Mouse (Mus musculus) layer of hippocampus, postnatal 36 days (tissue): ENCODE results near the gene Col6a3. TPM values are rescaled to one million over a fixed set of nuclear protein-coding genes. Genes with fewer than 3 reads are reported as not detected.

ENCODE experiments used
- DNase-seq, 2 experiments: peaks; one replicate each; pipeline ENCODE4 v3.0.0; 2022
- total RNA-seq, 2 experiments: library from RNA; stranded (reverse); gene quantifications; 2 replicates each; pipeline ENCODE4 v1.2.3; 2021

The Col6a3 gene
- total RNA-seq, 2 experiments from 2014 or later: 3.7 to 4.3 TPM

DNA sequence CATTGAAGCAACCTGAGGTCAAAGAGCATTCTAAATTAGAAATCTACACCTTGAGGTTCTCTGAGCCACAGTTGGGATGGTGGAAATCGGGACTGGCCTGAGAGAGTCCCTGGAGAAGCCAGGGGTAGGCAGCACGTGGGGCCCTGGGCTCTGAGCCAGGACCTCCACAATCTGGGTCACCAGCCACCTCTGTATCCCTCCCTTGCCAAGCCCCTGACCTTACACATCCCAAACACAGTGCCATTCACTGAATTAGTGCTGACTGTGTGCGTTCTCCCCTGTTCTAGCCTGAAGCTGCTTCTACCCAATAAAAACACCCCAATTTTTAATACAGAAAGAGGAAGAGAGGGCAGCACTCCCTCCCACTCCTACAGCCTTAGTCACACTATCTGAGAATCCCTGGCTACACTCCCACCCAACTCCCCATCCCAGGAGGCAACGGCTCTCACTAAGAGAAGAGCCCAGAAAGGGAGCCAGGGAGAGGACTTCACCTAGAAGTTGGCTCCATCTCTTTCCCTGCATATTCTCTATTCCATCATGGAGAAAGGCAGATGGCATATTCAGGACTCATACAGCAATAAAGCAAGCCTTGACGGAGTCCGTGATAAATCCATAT lies 46.4 kb downstream of the Col6a3 start:
- no peak for DNase-seq

DNA sequence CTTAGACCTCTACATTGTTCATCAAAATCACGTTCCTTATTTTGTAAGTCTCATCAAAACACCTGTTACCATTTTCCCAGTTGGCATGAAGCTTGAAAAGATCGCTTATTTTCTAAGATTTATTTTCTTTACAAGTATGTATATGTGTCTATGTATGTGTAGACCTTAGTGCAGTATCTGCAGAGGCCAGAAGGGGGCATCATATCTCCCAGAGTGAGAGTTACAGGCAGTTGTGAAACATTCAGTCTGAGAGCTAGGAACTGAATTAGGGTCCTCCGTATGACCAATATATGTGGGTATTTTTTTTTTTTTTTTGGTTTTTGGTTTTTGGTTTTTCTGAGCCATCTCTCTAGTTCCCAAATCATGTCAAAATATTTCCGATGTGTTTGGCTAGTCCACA lies 50.4 kb downstream of the Col6a3 start:
- no peak for DNase-seq

DNA sequence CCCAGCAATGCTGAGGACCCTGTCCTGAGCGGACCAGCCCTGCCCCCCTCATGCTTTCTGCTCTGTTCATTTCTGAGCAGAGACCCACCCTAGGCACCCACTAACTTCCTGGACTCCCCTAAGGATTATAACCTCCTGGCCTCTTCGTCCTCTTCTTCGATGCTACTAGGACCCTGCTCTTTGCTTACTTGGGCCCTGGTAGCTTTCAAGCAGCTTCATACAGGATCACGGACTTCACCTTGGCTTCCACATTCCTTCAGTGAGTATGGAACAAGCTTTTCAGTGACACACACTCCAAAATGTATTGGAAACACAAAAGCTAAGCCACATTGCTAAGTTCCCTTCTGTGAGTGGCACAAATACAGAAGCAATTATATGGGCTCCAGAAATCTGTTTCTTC lies 52.8 kb downstream of the Col6a3 start:
- no peak for DNase-seq

DNA sequence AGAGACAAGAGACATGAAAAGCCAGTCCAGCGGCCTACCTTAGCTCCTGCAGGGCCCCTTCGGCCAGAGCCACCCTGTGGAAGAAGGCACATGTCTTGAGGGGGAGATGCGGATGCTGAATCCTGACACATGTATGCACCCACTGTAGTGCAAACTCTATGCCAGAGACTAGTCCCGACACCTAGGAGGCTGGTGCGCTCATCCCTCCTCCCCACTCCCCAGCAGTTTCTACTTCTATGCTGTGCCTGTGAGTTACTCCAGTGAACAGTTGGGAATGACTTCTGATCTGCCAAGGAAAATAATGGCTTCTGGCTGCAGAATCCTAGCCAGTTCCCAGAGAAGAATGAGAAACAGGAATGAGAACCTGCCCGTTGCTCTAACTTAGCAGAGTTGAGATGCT lies 54.3 kb downstream of the Col6a3 start:
- no peak for DNase-seq

DNA sequence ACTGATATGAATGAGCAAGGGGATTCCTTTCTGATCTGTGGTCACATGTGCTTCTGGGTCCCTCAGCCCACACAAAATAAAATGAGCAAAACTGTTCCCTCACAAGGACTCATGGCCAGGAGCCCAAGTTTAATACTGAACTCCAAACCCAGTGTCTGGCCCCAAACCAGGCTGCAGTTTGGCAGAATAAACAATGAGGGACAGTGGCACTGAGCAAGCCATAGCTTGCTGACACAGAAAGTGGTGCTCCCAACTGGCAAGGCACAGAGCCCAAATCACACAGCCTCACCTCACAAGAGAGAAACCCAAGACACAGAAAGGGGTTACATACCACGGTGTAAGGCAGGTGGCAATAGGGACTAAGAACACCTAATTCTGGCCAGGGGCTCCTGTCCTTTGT lies 63.3 kb downstream of the Col6a3 start:
- DNase-seq: no peak

DNA sequence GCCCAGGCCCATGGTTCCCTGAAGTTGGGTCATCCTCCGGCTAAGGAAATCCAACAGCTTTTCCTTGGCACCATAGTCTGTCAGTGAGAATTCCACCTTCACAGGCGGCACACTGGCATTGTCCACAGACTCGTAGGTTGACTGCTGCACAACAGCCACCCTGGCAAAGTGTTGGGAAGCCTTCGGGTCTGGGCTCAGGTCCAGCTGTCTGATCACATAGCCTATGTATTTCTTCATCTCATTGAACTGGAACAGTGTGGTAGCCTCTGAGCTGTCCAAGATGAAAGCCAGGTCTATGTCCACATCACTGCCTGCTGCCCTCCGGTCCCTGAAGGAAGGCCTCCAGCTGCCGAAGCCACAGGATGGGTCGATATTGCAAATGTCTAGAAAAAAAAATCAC lies 64.7 kb downstream of the Col6a3 start:
- no peak for DNase-seq

DNA sequence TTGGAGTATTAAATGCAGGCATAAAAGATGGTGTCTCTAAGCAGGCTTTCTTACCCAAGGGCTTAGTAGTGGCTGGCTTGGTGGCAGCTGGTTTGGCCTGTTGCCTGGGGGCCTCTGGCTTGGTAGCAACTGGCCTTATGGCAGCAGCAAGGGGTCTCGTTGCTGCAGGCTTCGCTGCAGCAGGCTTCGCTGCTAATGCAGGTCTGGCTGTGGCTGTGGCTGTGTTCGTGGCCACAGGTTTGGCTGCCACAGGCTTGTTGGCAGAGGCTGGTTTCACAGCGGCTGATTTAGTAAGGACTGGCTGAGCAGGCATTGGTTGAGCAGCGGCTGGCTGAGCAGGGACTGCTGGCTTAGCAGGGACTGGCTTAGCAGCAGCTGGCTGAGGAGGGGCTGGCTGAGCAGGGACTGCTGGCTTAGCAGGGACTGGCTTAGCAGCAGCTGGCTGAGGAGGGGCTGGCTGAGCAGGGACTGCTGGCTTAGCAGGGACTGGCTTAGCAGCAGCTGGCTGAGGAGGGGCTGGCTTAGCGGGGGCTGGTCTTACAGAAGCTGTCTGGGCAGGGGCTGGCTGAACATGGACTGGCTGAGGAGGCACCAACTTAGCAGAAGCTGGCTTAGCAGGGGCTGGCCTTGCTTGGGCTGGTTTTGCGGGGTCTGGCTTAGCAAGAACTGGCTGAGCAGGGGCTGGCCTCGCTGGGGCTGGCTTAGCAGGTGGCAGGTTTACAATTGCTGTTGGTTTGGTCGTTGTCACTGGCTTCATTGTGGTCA lies 68.1 kb downstream of the Col6a3 start:
- DNase-seq: no peak

DNA sequence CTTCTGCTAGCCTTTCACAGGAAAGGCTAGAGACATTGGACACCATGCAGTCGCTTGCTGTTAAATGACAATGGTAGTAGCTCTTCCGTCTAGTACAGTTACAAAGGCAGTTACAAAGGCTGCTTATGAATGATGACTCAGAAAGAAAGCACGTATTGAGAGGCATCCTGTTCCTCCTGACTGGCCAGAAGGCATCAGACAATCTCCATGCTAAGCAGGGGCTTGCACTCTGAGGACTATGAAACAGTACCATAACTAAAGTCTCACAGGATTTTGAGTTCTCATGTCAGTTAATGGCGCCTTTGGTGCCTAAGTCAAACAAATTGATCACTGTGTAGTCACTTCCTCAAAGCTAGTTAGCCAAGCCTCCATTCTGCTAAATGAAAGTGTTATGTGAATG lies 72.6 kb downstream of the Col6a3 start:
- DNase-seq: no peak

DNA sequence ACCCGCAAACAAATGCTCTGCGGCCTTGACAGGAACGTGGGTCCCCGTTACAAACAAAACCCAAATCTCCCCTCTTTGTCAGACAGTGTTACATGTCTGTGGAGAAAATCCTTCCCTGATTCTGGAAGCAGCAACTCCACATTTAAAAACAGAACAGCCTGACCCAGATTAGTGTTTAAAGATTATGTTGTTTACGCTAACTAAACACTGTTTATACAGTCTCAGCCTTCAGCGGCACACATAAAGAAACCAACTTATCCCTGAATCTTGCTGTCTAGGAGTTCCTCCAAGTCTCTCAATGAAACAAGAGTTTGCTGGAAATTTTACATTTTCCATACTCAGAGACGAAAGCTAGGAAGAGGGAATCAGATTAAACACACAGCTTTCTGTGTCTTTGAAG lies 73.7 kb downstream of the Col6a3 start:
- DNase-seq: no peak

DNA sequence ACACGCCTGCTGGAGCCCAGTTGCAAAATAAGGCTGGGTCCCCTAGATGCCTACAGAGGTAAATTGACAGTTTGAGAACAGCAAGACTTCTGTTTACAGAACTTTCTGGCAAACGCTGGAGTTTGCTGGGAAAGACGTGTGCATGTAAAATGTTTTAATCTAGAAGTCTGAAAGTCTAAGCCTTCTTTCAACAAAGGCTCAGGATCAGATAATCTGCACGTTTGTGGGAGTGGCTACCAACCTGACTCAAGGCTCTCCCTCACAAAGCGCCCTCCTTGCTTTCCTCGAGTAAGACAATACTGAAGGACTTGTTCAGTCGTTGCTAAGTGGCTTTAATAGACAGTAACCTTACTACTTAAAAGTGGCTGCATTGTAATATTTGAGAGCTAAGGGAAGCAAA lies 74.5 kb downstream of the Col6a3 start:
- DNase-seq: no peak

DNA sequence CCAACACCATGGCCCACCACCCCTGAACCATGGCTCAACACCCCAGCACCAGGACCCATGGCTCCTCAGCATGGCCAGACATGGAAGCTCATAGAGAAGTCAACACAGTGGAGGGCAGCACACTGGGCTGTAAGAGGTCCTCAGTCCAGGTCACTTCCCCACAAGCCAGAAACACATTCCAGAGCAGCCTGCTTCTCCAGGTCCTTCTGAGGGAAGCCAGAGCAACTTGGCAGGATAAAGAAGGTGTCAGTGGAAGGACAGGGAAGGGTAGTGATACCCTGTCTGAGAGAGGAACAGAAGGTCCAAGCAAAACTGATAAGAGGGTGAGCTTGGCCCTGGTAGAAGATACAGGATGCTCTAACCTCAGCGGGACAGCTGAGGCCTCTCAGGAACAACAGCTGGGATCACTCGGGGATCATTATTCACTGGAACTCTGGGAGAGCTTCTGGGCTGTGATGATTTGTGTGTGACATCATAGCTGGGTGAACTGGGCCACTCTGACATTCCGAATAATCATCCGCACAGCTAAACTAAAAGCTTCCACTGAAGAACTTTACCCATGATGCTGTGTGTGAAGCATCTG lies 85.6 kb downstream of the Col6a3 start:
- no peak for DNase-seq

DNA sequence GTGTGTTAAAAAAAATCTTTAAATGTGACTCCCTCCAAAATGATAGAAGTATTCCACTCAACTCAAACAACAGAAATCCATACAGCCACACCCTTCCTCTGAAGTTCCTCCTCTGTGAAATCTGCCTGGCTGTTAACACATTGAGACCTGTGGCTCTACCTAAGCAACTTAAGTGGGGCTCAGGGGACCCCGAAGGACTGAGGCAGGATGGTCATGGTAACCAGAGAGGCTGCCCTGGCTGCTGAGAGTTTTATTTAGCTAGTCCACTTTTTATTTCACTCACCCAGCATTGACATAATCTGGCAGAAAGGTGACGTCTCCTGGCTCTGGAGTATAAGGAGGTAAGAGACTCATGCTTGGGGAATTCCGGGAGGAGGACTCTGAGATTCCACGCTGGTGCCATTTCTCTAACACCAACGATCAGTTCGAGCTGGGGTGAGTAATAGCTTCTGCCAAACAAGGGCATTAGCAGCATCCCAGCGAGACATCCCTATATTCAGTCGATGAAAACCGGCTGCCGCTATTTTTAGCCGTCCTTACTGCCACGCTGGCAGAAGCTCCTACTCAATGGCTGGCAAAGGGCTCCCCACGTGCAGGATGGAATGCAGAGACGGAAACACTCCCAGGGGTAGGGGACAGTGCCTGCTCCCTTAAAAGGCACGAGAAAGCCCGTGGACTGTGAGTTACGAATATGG lies 89.8 kb downstream of the Col6a3 start:
- no peak for DNase-seq

DNA sequence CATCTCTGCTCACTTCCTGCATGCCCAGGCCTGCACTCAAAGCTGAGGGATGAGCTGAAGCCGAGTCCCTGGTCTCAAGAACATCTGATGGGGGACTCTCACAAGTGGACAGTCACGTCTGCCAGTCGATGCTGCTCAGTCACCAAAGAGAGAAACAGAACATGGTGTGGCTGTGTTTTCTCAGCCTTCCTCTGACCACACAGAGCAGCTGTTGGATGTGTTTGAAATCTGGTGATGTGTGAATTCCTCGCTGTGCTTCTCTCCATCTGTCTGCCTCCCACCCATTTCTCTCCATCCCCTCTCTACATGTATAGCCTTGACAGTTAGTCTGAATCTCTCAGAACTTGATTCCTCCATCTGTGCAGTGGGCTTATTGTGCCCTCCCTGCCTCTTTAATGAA lies 92.5 kb downstream of the Col6a3 start:
- DNase-seq: no peak

DNA sequence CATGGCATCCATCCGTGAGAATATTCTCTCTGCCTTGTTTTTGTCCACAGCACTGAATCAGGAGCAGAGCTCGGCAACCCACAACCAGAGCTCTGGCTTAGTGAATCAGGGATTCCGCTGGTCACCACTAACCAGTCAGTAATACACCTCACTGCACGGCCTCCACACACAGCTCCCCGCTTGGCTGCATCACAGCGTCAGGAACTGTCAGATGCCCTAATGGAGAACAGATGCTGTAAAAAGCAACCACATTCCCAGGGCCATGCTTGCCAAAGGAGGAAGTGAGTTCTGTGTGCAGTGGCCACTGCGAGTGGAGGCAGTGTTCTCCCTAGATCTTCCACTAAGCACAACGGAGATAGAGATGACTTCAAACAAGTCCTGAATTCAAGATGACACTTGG lies 93.6 kb downstream of the Col6a3 start:
- no peak for DNase-seq

DNA sequence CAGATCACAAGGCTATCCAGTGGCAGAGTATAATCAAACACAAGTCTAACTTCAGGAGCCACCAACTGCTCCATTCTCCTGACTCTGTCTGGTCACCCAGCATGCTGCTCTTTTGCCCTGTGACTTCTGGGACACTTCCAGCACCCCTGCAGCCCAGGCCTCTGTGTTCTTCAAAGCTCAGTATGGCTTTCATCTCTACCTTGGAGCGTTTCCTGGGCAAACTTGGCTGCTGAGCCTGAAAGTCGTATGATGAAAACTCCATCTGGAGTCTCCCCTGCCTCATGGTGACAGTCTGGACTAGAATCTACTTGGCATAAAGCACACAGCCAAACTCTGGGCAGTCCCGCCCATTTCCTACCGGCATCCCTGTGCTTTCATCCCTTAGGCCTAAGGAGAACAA lies 95.2 kb downstream of the Col6a3 start:
- DNase-seq: peak in 1 of 2 experiments; percentile 34

DNA sequence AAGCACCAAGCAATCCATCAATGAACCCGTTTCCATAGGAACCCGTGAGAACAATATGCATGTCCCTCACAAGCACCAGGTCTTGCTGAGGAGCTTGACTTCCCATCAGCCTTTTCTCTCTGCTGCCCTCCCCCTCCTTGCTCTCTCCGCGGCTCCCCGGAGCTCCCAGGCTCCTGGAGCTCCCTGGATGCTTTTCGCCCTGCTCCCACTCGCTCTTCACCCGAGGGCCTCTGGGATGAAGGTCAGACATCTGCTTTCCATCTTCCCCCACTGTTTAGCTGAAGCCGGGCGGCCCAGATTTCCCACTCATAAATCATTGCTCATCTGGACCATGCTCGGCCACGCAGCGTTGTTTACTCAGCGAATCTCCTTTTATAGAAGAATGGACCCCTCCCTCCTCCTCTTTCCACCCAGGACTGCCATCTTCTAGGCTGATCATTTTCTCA lies 99.8 kb downstream of the Col6a3 start:
- DNase-seq: peak; percentile 36 to 49

DNA sequence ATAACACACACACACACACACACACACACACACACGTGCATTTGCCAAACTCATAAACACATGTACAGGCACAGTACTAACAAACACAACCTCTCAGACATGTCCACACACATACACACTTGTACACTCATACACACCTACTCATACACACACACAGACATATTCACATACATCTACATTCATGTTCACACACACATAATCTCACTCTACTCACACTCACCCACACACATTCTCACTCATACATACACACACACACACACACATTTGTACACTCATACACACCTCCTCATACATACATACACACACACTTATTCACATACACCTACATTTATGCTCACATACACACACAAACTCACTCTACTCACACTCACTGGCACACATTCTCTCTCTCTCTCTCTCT lies 100.3 kb downstream of the Col6a3 start:
- DNase-seq: no peak

DNA sequence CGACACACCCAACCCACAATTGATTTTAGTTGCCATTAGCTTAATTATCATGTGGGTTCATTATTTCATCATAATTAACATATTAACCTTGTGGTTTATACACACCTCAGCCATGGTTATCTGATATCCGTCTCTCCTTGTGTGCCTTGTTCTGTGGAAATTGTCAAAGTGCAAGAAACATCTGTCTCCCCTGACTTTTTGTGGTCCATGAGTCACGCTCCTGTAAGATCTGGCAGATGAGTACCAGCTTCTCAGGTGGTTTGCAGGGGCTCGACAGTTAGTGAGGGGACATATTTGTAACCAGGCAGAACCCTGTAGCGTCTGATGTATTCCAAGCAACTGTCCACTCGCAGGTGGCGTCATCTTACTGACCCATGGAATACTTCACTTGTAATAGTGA lies 101.1 kb downstream of the Col6a3 start:
- DNase-seq: no peak

DNA sequence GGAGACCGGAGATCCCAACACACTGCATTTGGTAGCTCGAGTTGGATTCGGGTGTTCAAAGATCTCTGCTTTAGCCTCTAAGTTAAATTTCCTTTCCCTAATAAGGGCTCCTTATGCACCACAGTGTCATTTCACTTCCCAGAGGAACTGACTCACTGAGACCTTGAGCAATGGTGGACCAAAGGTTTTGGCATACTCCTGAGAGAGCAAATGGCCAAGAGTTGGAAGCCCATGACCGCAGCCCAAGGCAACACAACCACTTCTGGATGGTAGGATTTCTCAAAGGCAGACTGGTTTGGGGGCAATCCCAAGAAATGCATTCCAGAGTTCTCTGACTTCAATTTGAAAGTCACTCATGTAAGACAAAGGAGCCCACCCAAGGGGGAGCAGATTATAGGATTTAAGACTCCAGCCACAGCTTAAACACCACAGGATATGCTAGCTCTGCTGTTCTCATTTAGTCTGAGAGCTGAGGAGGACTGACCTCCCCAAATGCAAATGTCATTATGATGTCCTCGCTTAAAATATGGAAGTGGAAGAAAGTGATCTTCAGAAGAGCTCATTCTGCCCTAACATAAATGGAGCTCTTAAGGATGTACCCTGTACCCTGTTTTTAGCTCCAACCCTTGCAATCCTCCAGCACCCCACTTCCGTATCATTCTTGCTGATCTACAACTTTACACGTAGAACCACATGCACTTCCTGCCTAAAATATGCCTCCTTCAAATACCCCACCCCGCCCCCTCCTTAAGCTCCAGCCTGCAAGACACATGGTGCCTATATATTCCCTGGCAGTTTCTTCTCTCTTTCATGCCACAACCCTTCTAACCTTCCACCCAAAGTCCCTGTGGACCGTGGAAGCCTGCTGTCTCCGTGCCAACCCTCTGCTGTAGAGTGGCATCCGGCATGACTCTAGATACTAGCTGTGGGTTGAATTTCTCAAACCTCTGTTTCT lies 103.3 kb downstream of the Col6a3 start:
- no peak for DNase-seq

DNA sequence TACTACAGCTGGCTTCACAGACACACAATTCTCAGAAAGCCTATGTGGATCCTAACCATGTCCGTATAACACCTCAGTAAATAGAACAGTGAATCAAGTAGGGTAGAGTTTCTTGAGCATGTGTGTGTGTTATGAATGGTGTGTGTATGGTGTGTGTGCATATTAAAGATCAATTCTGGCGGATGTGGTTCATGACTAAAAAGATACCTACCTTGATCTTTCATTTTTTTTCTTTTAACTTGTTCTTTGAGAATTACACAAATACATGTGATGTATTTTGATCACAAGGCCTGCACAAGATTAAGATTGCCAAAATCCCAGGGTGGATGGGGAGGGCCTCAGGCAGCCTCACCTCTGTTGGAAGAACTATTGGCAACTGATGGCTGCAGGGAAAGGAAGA lies 104.9 kb downstream of the Col6a3 start:
- no peak for DNase-seq

DNA sequence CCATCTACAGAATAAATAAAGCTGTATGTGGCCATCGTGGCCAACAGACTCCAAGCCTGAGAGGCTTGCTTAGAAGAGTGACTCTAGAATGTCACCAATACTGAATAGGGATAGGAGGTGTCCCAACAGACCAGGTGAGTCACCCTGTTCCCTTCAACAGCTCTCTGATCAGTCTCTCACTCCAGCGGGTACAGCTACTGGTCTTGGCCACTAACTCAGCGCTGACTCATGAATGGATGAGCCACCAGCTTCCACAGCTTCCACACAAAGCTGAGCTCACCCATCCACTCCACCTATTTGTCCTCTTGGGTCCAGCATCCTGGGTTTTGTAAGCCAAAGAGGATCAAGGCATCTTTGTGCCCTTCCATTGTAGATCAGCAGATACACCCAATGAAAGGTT lies 114.3 kb downstream of the Col6a3 start:
- no peak for DNase-seq

DNA sequence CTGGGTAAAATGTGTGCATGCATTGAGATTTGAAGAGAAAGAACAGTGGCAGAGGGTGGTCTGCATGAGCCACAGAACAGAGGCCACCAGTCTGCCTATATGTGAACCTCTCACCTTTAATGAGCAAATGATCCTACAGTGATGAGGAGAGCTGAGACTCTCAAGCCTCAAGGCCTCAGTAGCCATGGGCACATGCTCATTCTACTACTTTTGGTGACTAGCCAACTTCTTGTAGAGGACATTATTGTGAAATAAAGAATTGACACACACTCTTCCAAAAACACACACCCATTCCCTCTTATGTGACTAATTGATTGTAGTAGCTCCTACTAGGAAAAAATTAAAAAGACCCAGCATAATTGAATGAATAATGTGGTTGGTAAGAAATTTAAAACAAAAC lies 120.0 kb downstream of the Col6a3 start:
- DNase-seq: no peak
